Mouse (Mus musculus) heart, postnatal 0 days (tissue): Measurements from ENCODE around the gene Rabep2.

Experiments used
- CTCF ChIP-seq: IDR thresholded peaks from 2 replicates; pipeline ENCODE4 v1.5.1; 2016; ENCODE audit warnings: antibody characterized with exemption, control low read depth, low read depth
- EP300 ChIP-seq: IDR thresholded peaks from 2 replicates; pipeline ENCODE4 v1.6.1; 2016; ENCODE audit warnings: antibody characterized with exemption, low read depth

- no peak for TF ChIP-seq CTCF
- no peak for TF ChIP-seq EP300
Measured at GRCm38 (mm10) chr7:126456382-126457266, 28.1 kb downstream of the Rabep2 start.
